Mouse (Mus musculus) limb, embryonic 13.5 days (tissue): ENCODE data around the gene Smarcc2. TPM values are rescaled to one million over a fixed set of nuclear protein-coding genes. Genes with fewer than 3 reads are reported as not detected.

Experiments used
- ATAC-seq: fragments of 200-750 bp; cut with Nextera tagmentation; 2 replicates; pipeline ENCODE4 v1.8.0; 2017; ENCODE audit warnings: low read depth, moderate number of reproducible peaks, moderate TSS enrichment; ENCODE audit not compliant: low FRiP score
- H3K27ac ChIP-seq: fragments of 300-500 bp; sonication (generic); 2 replicates; pipeline ENCODE4 v1.5.1; 2015; ENCODE audit warnings: inconsistent platforms, mild to moderate bottlenecking, moderate library complexity
- H3K27me3 ChIP-seq: fragments of 300-500 bp; sonication (generic); 2 replicates; pipeline ENCODE4 v1.6.1; 2015; ENCODE audit warnings: mild to moderate bottlenecking, inconsistent platforms
- H3K36me3 ChIP-seq: fragments of 300-500 bp; sonication (generic); 2 replicates; pipeline ENCODE4 v1.6.1; 2015; ENCODE audit warnings: inconsistent platforms, mild to moderate bottlenecking, moderate library complexity
- H3K4me1 ChIP-seq: fragments of 300-500 bp; sonication (generic); 2 replicates; pipeline ENCODE4 v1.6.1; 2015; ENCODE audit warnings: inconsistent platforms
- H3K4me2 ChIP-seq: fragments of 300-500 bp; sonication (generic); replicated peaks from 2 replicates; pipeline ENCODE4 v1.6.1; 2015; ENCODE audit warnings: inconsistent platforms, mild to moderate bottlenecking, moderate library complexity
- H3K4me3 ChIP-seq: fragments of 300-500 bp; sonication (generic); 2 replicates; pipeline ENCODE4 v1.5.1; 2015; ENCODE audit warnings: moderate library complexity, mild to moderate bottlenecking, inconsistent platforms
- H3K9ac ChIP-seq: fragments of 300-500 bp; sonication (generic); 2 replicates; pipeline ENCODE4 v1.6.1; 2015; ENCODE audit warnings: mild to moderate bottlenecking, inconsistent platforms
- H3K9me3 ChIP-seq: fragments of 300-500 bp; sonication (generic); 2 replicates; pipeline ENCODE4 v1.6.1; 2016; ENCODE audit warnings: inconsistent platforms
- WGBS: fragments of 180-500 bp; shearing (Covaris S2); methylation state at CpG from one replicate; pipeline ENCODE4 v1.1.7; 2015; 5-methylcytosine and 5-hydroxymethylcytosine counted together
- polyA plus RNA-seq: library from polyadenylated mRNA; unstranded; fragments of >200 nt; fragmentation: Nextera tagmentation; extraction: Ambion mirVana; gene quantifications from 2 replicates; pipeline ENCODE4 v1.2.1, GENCODE M21; 2015

The Smarcc2 gene
- 96.6 and 110 TPM in 2 replicates for polyA plus RNA-seq

GRCm38 (mm10) chr10:128458719-128459408, at the start of gene Smarcc2:
Gene Smarcc2, plus strand, starts transcription at chr10:128459248.
- Histone ChIP-seq H3K27me3 (no peaks in the 10 kb centered on the region), H3K9ac (peak within 1 kb of the TSS; percentile 97), H3K9me3 (no peaks in the 10 kb centered on the region), H3K36me3 (peaks cover 29% of the 10 kb centered on the region), H3K4me2 (peak within 1 kb of the TSS; percentile 85), H3K4me1 (peaks cover 11% of the 10 kb centered on the region), H3K4me3 (peak within 1 kb of the TSS; percentile 93), H3K27ac (peak within 1 kb of the TSS; percentile 94)
- under 1% methylated on average over 75 of the region's 86 CpGs for WGBS
- ATAC-seq, result peak; percentile 81

DNA sequence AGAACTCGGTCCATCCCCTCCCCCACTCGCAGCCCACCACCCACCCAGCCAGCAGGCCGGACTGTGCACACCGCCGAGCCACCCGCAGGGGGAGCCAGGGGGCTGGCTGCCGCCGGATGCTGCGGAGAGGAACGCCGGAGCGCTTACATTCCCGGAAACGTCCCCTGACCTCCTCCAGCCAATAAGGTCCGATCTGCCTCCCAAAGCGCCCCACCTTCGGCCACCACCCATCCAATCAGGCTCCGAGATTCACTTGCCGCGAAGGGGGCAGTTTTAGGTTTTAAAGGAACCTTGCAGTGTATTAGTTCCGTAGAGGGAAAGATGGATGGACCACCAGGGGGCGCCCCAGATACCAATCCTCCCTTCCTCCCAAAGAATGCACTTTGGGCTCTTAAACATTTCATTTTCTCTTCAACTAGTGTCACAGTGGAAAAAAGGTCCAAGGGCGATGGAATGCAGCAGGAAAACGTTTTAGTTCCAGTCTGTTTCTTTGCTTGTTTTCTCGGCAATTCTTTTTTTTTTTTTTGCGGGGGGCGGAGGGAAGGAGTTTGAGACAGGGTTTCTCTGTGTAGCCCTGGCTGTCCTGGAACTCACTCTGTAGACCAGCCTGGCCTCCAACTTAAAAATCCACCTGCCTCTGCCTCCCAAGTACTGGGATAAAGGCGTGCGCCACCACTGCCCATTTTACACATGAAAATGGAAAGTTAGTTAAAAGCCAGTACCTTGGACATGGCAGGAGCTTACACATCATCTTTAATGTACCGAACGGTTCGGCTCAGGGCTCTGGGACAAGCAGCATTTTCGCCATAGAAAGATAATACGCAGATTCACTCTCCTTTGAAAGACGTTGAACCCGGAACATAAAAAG, 49.1 kb upstream of the Smarcc2 start:
- Histone ChIP-seq H3K9ac (peak overlapping the region; percentile 87), H3K27me3 (no peaks in the 10 kb centered on the region), H3K4me1 (peaks cover 36% of the 10 kb centered on the region), H3K4me2 (peak overlapping the region; percentile 97), H3K9me3 (no peaks in the 10 kb centered on the region), H3K27ac (peak overlapping the region; percentile 92), H3K36me3 (peaks cover 43% of the 10 kb centered on the region), H3K4me3 (peak overlapping the region; percentile 91)
- WGBS, result 7% methylated on average over 36 of the region's 36 CpGs
- ATAC-seq, result peak; percentile 90

- Histone ChIP-seq H3K9ac (peak overlapping the region; percentile 87), H3K36me3 (peaks cover 44% of the 10 kb centered on the region), H3K27me3 (no peaks in the 10 kb centered on the region), H3K4me1 (peaks cover 36% of the 10 kb centered on the region), H3K9me3 (no peaks in the 10 kb centered on the region), H3K4me2 (peak overlapping the region; percentile 97), H3K27ac (peak overlapping the region; percentile 92), H3K4me3 (peak overlapping the region; percentile 91)
- 33% methylated on average over 4 of the region's 4 CpGs for WGBS
- ATAC-seq, result no peak
These were observed 48.5 kb upstream of the Smarcc2 start for GRCm38 (mm10) chr10:128410560-128410845.

DNA sequence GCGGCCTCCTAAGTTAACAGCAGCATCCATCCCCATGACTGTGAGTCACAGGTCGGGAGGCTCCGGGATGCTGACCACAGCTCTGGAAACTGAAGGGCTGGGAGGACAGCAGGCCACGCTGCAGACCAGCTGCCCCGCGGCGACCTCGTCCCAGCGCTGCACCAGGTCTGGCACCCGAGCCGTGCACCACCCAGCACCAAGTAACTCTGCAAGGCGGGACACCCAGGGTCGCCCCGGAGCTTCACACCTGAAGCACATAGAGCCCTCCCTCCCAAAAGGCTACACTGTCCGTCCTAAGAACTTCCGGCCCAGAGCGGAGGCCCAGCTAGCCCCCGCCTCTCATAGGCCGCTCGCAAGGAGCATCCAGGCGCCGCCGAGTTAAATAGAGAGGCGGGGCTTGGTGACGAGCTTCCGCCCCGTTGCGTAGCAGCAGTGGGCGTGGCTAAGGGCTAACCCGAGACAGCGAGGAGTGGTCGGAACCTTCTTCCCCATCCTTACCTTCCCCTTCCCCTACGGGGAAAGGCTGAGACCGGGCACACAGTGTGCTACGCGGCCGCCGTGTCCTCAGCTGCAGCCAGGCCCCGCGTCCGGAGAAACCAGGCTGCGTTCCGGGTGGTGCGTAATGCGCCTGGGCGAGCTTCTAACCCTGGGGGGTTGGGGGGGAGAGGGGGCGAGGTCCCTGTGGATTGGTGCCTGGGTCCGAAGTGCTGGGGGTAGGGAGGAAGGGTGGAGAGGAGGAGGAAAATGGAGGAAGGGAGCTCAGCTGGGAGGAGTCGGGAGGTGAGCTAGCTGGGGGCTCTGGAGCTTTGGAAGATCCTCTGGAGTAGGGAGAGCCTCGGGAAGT, 47.6 kb upstream of the Smarcc2 start, which contains the start of the genes Nabp2 and Rnf41:
Gene Nabp2 (minus strand): TSS at position 282 of the 844 bp plus-strand sequence.
Gene Rnf41 (plus strand): TSS at position 447 of the 844 bp plus-strand sequence.
- under 1% methylated on average over 50 of the region's 50 CpGs for WGBS
- peak within 1 kb of the TSS; percentile 91 for H3K4me3 ChIP-seq
- H3K27ac ChIP-seq, result peak within 1 kb of the TSS; percentile 92
- peaks cover 36% of the 10 kb centered on the region for H3K4me1 ChIP-seq
- peak; percentile 91 for ATAC-seq
- H3K27me3 ChIP-seq, result no peaks in the 10 kb centered on the region
- peaks cover 44% of the 10 kb centered on the region for H3K36me3 ChIP-seq
- H3K4me2 ChIP-seq, result peak within 1 kb of the TSS; percentile 97
- H3K9ac ChIP-seq, result peak within 1 kb of the TSS; percentile 90
- no peaks in the 10 kb centered on the region for H3K9me3 ChIP-seq

DNA sequence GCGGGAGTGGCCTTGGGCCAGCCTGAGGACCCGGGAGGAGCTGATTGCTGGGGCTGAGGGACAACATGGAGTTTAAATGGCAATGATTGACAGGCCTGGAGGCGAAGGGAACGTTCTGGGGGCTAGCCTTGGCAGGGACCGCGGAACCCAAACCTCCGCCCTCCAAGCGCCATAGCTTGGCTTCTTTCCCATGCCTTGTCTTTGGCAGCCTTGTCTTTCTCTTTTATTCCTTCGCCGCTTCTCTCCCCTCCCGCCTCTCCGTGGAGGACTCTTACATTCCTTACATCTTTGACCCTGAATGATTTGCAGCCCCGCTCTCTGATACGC, 47.0 kb upstream of the Smarcc2 start:
- WGBS, result 2% methylated on average over 14 of the region's 14 CpGs
- H3K36me3 ChIP-seq, result peaks cover 46% of the 10 kb centered on the region
- peak overlapping the region; percentile 92 for H3K27ac ChIP-seq
- H3K4me3 ChIP-seq, result peak overlapping the region; percentile 91
- H3K4me1 ChIP-seq, result peaks cover 36% of the 10 kb centered on the region
- H3K4me2 ChIP-seq, result peak overlapping the region; percentile 97
- no peaks in the 10 kb centered on the region for H3K27me3 ChIP-seq
- no peak for ATAC-seq
- no peaks in the 10 kb centered on the region for H3K9me3 ChIP-seq
- H3K9ac ChIP-seq, result peak overlapping the region; percentile 90

- WGBS, result 59% methylated on average over 1 of the region's 1 CpGs
- peaks cover 48% of the 10 kb centered on the region for H3K36me3 ChIP-seq
These were observed 46.5 kb upstream of the Smarcc2 start for GRCm38 (mm10) chr10:128412558-128412957.

DNA sequence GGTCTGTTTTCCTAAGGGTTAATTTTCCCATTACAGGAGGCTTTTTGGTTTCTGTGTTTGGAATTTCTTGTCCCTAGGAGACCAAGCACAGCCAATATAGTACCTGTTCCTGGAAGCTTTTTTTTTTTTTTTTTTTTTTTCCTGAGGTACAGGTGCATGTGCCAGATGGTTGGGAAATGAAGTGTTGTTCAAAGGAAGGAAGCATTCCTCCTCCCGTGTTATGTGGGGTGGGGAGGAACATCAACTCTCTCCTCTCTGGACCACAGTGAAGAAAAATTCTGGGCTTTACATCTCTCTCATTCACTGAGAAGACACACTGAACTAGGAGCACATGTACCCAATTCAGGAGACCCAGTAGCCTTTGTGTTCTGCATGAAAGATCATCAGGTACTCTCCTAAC, 46.0 kb upstream of the Smarcc2 start:
- WGBS, result 70% methylated on average over 1 of the region's 1 CpGs
- H3K4me2 ChIP-seq, result peak overlapping the region; percentile 97
- H3K4me1 ChIP-seq, result peaks cover 36% of the 10 kb centered on the region
- peaks cover 49% of the 10 kb centered on the region for H3K36me3 ChIP-seq
- H3K27ac ChIP-seq, result no peak overlapping the region
- peak overlapping the region; percentile 90; the same call in 1 of the 2 replicates for H3K9ac ChIP-seq
- no peaks in the 10 kb centered on the region for H3K27me3 ChIP-seq
- H3K9me3 ChIP-seq, result no peaks in the 10 kb centered on the region
- H3K4me3 ChIP-seq, result peak overlapping the region; percentile 91
- ATAC-seq, result no peak

More at GRCm38 (mm10) chr10:128412558-128412957, 46.5 kb upstream of the Smarcc2 start:
- peak overlapping the region; percentile 91 for H3K4me3 ChIP-seq
- no peaks in the 10 kb centered on the region for H3K27me3 ChIP-seq
- H3K27ac ChIP-seq, result peak overlapping the region; percentile 92; the same call in 1 of the 2 replicates
- H3K9me3 ChIP-seq, result no peaks in the 10 kb centered on the region
- peak overlapping the region; percentile 97 for H3K4me2 ChIP-seq
- no peak for ATAC-seq
- H3K9ac ChIP-seq, result peak overlapping the region; percentile 90
- H3K4me1 ChIP-seq, result peaks cover 36% of the 10 kb centered on the region

DNA sequence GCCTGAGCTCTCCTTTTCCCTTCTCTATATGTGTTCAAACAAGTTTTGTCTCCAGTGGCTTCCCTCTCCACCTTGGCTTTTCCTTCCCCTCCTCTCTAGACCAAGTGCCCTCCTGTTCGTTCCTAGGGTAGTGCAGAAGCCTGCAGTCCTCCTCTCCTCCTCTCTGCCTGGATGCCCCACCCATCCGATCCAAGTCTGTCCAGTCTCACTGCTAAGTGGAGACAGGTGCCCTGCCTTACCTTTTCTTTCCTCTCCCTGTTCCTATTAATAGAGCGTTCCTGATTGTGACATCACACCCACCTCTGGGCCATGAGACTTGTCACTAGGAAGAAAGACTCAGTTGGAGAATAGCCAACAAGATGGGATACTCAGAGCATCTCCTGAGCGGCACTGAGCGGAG, 44.2 kb upstream of the Smarcc2 start:
- H3K4me1 ChIP-seq, result peaks cover 28% of the 10 kb centered on the region
- WGBS, result 90% methylated on average over 5 of the region's 5 CpGs
- no peak for ATAC-seq
- no peak overlapping the region for H3K27ac ChIP-seq
- H3K4me2 ChIP-seq, result no peak overlapping the region
- peaks cover 65% of the 10 kb centered on the region for H3K36me3 ChIP-seq
- no peak overlapping the region for H3K4me3 ChIP-seq
- no peak overlapping the region for H3K9ac ChIP-seq
- no peaks in the 10 kb centered on the region for H3K27me3 ChIP-seq
- H3K9me3 ChIP-seq, result no peaks in the 10 kb centered on the region

DNA sequence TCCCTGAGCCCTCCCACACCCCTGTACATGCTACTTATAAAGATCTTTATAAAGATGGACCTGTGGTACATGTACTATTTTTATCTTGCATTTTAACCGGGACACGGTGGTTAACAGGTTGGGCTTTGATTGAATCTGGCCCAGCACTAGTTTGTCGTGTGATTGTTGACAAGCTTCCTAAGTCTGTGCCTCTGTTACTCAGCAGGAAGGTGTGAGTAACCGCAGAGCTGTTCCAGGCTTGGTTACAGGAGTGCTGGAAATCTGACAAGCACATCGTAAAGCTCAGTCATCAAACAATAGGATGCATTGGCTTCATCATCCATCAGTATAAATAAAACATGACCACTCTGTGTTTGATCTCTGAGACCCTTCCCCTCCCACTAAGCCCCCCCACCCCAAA, 36.6 kb upstream of the Smarcc2 start:
- H3K27me3 ChIP-seq, result no peaks in the 10 kb centered on the region
- H3K9me3 ChIP-seq, result no peaks in the 10 kb centered on the region
- H3K4me2 ChIP-seq, result no peak overlapping the region
- no peak for ATAC-seq
- H3K9ac ChIP-seq, result no peak overlapping the region
- no peaks in the 10 kb centered on the region for H3K4me1 ChIP-seq
- no peak overlapping the region for H3K27ac ChIP-seq
- 60% methylated on average over 5 of the region's 5 CpGs for WGBS
- H3K4me3 ChIP-seq, result no peak overlapping the region
- peaks cover 85% of the 10 kb centered on the region for H3K36me3 ChIP-seq

- Histone ChIP-seq H3K4me2 (no peak overlapping the region), H3K27me3 (no peaks in the 10 kb centered on the region), H3K36me3 (peaks cover 80% of the 10 kb centered on the region), H3K4me1 (no peaks in the 10 kb centered on the region), H3K9ac (no peak overlapping the region), H3K27ac (no peak overlapping the region), H3K4me3 (no peak overlapping the region), H3K9me3 (no peaks in the 10 kb centered on the region)
- no peak for ATAC-seq
- WGBS, result 39% methylated on average over 7 of the region's 7 CpGs
These were observed 34.4 kb upstream of the Smarcc2 start for GRCm38 (mm10) chr10:128424604-128425003.

DNA sequence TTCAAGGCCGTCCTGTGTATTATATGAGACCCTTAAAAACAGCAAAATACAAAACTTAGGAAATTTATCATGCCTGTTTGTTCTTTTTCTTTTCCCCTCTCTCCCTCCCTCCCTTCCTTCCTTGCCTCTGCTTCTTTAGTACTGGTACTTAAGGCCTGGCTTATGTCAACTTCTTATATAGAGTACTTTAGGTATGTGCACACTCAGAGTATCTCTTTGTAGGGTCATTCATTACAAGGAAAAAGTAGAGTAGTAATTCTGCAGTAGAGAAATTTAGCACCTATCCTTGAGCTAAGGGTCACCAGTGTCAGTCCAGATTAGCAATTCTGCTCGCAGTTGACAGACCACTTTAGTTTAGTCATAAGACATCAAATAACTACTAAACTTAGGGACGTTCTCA, 33.8 kb upstream of the Smarcc2 start:
- Histone ChIP-seq H3K4me2 (no peak overlapping the region), H3K4me1 (no peaks in the 10 kb centered on the region), H3K27ac (no peak overlapping the region), H3K27me3 (no peaks in the 10 kb centered on the region), H3K4me3 (no peak overlapping the region), H3K36me3 (peaks cover 80% of the 10 kb centered on the region), H3K9ac (no peak overlapping the region), H3K9me3 (no peaks in the 10 kb centered on the region)
- WGBS, result 81% methylated on average over 3 of the region's 3 CpGs
- ATAC-seq, result no peak
